Mouse (Mus musculus): ENCODE results near the gene Sik1.
A peak's percentile ranks its signal among the peaks of the same experiment; 100 is the strongest.

The Sik1 gene

GRCm38 (mm10) chr17:31831866-31832576, 23.6 kb downstream of the Sik1 start:
- DNase-seq, result no peak

DNA sequence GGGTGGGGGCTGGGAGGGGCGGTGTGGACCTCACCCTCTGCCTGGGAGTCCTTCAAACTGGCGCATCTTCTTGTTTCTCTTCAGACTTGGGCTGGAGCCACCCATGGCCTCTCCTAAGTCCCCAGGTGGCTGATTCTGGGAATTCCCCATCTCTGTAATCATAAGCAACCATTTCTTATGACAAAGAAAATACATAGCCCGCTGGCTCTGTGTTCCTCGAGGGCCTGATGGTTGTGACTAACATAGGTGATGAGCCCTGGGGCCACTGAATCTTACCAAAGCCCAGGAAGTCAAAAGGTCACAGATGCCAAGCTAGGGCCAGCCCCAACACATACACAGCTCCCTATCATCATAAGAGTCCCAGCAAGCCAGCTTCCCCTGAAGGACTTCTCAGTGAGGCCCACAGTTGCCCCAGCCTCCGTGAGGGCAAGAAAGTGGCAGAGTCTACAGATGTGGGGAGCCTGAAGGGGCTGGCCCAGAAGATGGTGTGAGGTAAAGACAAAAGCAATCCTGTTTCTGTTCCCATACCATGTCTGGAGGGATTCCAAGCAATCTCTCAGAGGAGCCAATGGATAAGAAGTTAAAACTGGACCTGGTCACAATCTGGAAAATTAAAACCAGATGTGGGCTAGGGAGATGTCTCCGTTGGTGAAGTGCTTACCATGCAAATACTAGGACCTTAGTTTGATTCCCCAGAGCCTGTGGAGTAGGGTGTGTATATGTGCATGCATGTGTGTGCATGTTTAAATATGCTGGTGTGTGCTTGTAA, 24.3 kb downstream of the Sik1 start:
- no peak for DNase-seq

- no peak for DNase-seq
Measured at GRCm38 (mm10) chr17:31830506-31831075, 25.0 kb downstream of the Sik1 start.

- no peak for DNase-seq
Measured at GRCm38 (mm10) chr17:31828916-31829315, 26.7 kb downstream of the Sik1 start.

- DNase-seq, result peak; percentile 44
Measured at GRCm38 (mm10) chr17:31828118-31828517, 27.5 kb downstream of the Sik1 start.

DNA sequence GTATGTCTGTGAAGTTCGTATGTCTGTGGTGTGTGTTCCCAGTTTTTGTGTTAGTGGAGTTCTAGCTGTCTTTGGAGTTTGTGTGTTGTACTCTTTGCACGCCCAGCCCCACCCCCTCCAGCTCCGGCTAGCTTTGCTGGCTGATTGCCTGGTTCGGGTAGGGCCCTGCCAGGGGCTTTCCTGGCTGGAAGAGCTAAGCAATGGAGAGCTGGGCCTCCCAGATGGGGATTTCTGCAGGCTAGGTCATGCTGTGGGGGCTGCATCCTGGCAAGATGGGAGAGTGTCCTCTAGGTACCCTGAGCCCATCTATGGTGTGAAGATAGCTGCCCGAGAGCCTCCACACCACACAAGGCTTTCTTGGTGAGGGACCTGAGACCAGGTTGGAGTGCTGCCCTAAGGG, 28.4 kb downstream of the Sik1 start:
- peak; percentile 66 for DNase-seq

- DNase-seq, result peak; percentile 63
Measured at GRCm38 (mm10) chr17:31826669-31827068, 28.9 kb downstream of the Sik1 start.

DNA sequence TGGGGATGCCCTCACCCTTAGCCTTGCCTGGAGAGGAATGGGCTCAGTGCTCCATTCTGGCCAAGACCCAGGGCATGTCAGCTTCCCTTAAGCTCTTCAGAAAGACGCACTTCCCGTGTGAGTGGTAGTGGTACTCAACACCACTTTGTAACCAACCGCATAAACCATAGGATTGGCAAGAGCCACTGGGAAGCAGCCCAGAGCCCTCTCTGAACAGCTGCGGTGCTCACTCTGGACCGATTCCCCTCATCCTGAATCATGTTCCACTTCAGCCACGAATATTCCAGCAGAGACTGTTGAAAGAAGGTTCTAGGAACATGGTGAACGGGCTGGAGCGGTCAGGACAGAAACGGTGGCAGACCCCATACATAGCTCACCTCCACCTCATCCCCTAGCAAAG, 29.9 kb downstream of the Sik1 start:
- no peak for DNase-seq

DNA sequence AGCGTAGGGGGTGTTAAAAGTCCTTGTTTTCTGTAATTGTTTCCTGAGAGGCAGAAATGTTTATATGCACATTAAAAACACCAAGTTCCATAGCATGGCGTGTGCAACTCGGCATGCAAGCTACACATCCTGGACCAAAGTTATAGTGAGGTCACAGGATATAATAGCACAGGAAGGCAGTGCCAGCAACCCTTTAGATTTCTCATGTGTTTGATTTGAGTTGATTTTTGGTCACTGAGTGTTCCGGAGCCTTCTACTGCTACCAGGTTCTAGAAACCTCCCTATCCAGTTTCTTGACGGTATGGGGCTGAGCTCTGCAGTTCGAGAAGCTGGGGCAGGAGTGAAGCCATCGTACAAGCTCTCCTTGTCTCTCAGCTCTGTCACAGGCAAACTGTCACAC, 30.8 kb downstream of the Sik1 start:
- DNase-seq, result no peak

DNA sequence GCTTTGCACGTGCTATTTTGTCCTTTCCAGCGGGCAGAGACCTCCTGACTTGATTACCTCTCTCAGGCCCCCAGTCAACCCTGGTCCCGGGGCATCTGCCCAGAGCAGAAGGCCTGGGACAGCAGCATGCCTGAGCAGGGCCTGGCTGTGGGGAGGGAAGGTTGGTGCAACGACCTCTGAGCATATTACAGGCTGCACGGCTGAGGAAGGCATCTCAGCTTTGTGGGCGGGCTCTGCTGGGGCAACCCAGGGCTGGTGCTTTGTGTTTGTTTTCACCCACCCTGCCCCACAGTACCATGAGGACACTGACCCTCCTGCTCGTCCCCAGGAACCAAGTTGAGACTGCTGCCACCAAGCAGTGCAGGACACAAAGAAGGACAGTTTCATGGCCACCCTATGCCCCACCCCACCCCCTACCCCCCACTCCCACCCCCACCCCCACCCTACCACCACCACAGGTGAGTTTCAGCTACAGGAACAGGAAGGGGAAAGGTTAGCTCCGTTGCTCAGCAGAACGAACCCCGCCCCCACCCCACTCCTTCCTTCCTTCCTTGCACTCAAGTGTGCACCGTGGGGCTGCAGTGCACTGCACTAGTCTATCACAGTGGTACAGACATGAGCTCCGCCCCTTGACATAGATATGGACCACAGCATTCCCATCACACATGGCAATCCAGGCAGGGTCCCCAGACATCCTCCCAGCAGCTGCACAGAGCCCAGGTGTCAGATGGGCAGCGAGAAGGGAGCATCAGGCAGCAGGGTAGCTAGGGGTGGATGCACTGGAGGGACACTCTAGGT, 34.3 kb downstream of the Sik1 start:
- no peak for DNase-seq

- no peak for DNase-seq
Measured at GRCm38 (mm10) chr17:31820099-31820846, 35.3 kb downstream of the Sik1 start.

- no peak for DNase-seq
Measured at GRCm38 (mm10) chr17:31819372-31819771, 36.2 kb downstream of the Sik1 start.

DNA sequence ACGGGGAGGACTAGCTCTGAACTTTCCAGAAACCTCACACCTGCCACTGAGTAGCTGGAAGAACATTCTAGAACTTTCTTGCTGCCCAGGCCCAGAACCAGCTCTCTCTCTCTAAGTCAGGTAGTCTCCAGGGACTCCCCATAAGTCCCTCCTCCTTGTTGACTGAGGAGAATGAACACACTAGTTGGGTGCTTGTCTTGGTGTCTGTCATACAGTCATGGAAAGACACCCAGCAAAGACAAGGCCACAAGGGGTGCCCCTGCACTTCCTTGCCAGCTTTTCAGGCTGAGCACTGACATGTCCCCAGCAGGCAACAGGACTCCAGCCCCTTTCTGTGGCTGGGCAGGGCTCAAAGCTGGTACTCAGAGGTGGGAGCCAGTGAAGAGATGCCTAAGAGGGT, 37.8 kb downstream of the Sik1 start:
- no peak for DNase-seq

DNA sequence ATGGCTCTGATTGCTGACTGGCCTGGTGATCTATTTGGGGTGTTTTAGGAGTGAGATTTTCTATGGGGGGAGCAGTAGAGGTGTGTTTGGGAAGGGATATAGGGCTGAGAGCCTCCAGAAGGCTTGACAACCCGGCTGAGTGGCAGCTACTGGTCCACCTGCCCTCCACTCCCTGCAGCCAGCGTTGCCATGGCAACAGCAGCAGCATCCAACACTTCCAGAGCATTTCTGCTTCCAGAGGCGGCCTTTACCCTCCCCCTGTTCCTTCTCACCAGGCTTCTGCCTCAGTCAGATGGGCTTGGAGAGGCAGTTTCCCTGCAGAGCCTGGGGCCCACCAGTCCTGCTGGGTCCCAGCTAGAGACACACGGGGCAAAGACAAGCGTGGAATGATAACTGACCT, 38.4 kb downstream of the Sik1 start:
- no peak for DNase-seq

- no peak for DNase-seq
Measured at GRCm38 (mm10) chr17:31814848-31815247, 40.8 kb downstream of the Sik1 start.

- DNase-seq, result no peak
Measured at GRCm38 (mm10) chr17:31813938-31814622, 41.5 kb downstream of the Sik1 start.

DNA sequence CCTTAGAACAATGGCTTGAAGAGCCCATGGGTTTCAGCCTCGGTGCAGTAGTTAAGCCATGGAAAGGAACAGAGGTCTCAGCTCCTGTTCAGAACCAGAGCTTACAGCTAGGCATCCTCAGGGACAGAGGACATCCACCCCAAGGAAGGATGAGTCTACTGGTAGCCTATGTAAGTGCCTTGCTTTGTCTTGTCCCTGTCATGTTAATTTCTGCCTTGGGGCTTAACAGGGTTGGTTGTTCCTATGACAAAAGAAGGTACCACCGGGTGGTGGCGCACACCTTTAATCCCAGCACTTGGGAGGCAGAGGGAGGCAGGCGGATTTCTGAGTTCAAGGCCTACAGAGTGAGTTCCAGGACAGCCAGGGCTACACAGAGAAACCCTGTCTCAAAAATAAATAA, 44.3 kb downstream of the Sik1 start:
- DNase-seq, result no peak

DNA sequence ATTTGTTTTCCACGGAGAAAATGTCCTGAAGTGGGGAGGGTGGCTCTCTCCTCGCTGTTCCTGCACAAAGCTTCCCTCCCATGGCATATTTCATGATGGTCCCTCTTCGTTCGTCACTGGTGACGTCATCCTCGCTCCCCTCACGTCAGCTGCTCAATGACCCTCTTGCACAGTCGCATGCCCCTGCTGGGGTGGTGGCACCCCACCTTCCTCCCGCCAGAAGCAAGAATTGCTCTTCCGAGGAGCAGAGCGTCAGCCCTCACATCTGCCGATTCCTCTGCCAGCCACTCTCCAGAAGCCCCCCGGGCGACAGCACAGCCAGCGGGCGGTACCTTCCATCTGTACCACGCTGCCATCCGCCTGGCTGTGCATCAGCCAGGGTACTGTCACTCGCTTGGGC, 45.7 kb downstream of the Sik1 start:
- no peak for DNase-seq

- no peak for DNase-seq
Measured at GRCm38 (mm10) chr17:31809136-31809535, 46.5 kb downstream of the Sik1 start.

GRCm38 (mm10) chr17:31808082-31808875, 47.3 kb downstream of the Sik1 start:
- DNase-seq, result peak; percentile 49

GRCm38 (mm10) chr17:31806496-31806895, 49.1 kb downstream of the Sik1 start:
- DNase-seq, result no peak

All from kidney, adult 11 months (tissue).